Mouse (Mus musculus): ENCODE results near the gene Rasd2. TPM values are rescaled to one million over a fixed set of nuclear protein-coding genes. Genes with fewer than 3 reads are reported as not detected.

Gene Rasd2
- total RNA-seq, 2 experiments from 2014 or later, result 65.6 to 135 TPM

DNA sequence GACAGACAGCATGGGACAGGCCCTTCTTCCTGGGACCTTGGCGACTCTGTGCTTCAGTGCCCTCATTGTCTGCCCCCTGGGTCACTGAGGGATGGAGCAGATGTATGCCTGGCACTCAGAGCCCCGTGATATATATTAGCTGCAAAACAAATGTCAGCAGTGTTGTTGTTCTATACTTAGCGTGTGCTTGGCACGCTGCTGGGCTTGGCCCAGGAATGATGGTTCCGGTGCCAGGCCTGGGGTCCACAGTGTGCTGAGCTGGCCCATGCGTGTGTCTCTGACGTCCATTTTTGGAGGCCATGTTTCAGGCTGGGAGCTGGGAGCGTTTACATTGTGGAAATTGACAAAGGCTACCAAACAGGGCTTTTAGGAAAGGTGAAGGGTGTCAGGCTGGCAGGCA, 3.1 kb downstream of the Rasd2 start:
- no peak for DNase-seq (ENCODE audit: low spot score in 2 of 2)
- intact Hi-C loops (cut with DNase I), result no loop called here

DNA sequence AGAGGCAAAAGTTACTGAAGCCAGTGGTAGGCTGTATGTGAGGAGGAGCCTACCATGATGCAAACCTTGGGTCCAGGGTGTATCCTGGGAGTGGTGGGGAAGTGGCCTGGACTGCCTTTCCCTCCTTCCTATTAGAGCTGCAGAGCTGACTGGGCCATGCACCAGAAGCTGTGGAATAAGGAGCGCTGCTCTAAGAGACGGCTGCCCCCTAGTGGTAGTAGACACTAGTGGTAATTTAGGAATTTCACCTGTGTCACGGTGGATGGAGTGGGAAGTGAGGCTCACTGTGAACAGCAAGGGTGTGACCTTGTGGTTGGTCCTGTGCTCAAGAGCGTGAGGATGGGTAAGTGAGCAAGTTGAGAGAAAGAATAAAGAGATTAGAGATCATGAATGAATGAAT, 4.2 kb downstream of the Rasd2 start:
- peak; percentile 80 to 85 for DNase-seq (ENCODE audit: low spot score in 2 of 2)
- intact Hi-C loops (cut with DNase I), result loop anchor here (1.0 kb wide), 1 partner anchor 85 kb away; no protein-coding TSS in a partner anchor

DNA sequence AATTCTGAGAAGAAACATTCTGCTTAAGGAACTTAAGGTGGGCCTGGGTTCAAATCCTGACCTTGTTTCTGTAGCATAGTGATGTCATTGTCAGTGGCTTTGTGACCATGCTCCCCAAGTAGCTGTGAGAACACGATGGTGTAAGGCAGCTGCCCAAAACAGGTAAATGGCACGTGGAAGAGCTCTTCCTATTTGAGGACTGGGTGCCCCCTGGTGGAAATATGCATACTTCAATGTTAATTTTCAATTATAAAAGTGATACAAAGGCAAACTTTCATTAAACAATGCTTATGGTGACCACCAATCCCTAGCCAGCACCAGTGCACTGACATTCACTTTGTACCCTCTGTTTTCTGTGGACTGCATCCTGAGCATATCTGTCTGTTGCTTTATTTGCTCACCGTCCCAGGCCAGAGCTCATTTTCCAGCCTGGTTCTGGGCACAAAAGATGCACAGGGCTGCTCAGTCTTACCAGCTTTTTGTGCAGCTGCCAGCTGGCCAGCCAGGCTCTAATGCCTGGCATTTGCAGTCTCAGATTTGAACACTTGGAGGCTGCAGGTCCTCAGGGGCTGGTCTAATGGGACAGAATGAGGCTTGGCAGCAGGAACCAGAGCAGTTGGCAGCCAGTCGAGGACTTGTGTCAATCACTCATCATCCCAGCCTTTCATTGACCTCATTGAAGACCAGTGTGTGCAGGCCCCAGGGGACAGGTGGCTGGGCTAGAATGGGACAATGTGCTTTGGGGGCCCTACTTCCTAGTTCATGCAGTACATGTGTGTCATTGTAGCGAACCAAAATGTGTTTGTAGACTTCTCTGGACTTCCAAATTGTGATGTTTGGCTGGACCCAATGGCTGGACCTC, 6.4 kb downstream of the Rasd2 start:
- no peak for DNase-seq (ENCODE audit: low spot score in 2 of 2)
- intact Hi-C loops (cut with DNase I), result no loop called here

DNA sequence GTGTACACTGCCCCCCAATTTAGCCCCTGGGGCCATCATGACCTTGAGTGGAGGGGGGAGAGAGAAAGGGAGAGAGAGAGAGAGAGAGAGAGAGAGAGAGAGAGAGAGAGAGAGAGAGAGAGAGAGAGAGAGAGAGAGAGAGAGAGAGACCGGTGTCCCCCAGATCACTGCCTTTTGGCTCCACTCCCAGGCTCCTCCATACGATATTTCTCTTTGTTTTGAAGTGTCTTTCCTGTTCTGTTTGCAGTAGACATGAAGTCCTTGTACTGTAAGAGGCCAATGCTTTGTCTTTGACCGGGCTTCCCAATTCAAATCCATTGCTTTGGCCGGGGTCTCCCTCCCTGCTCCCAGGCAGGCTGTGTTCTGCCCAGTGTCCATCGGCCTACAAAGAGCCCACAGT, 8.9 kb downstream of the Rasd2 start:
- DNase-seq (ENCODE audit: low spot score in 2 of 2), result no peak
- intact Hi-C loops (cut with DNase I), result no loop called here

DNA sequence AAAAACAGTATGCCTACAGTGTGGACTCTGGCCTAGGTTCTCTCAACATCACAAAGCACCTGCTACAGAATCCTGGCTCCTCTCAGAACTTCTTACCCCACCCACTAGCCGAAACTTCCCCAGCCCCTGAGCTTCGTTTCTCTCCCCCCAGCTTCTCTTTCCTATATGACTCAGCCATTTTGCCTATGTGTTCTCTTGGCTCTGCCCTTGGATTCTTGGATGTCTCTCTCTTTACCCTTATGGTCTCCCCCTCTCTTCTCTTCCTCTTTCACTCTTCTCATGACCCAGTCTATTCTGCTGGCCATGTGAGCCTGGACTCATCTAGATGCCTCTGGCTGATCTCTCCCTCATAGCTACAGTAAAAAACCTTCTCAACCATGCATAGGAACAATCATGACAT, 13.0 kb downstream of the Rasd2 start:
- no peak for DNase-seq (ENCODE audit: low spot score in 2 of 2)
- intact Hi-C loops (cut with DNase I), result no loop called here

DNA sequence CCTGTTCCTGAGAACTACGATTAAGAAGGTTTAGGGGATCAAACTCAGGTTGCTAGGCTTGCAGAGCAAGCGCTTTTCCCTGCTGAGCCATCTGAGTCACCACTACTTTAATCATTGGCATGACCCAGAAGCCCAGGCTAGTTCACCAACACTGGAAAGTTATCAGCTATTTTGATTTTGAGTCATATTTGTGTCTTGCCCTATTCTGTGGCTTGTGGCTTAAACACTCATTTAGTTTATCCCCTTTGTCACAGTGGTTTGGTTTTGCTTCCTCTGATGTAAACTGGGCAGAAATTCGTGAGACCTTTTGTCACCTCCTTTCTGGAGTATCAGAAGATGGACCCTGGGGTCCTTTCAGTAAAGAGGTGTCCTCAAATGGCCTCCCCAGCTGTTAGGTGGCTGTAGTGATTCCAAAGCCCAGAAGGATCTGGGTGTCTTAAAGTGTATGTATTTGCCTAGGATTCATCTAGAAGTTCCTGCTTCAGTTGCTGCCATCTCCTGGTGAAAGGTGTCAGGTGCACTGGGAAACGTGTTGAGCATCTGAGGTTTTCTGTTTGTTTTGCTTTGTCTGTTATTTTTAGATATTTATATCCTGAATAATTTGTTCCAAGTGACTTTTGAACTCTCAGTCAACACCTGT, 20.3 kb downstream of the Rasd2 start:
- DNase-seq (ENCODE audit: low spot score in 2 of 2), result peak; percentile 25 to 70
- intact Hi-C loops (cut with DNase I), result loop anchor here (1.0 kb wide), 2 partner anchors 102 to 163 kb away; no protein-coding TSS in a partner anchor

DNA sequence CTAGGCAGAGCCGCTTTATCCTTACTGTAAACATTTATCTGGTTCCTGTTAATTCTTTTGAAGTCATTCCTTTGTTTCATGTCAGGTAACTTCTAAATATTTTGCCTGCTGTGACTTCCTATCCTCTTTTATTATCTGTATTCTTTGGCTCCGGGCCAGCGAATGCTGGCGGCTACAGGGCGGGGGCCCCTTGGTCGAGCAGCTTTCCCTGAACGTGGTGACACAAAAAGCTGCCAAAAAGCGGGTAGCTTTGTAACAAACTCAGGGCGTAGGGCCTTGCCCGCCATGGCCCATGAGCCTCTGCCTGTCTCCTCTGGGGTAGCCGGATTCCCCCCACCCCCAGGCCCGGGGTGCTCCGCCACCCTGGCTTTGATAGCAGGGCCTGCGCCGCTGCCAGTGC, 33.6 kb downstream of the Rasd2 start:
- no peak for DNase-seq (ENCODE audit: low spot score in 2 of 2)
- intact Hi-C loops (cut with DNase I), result no loop called here

DNA sequence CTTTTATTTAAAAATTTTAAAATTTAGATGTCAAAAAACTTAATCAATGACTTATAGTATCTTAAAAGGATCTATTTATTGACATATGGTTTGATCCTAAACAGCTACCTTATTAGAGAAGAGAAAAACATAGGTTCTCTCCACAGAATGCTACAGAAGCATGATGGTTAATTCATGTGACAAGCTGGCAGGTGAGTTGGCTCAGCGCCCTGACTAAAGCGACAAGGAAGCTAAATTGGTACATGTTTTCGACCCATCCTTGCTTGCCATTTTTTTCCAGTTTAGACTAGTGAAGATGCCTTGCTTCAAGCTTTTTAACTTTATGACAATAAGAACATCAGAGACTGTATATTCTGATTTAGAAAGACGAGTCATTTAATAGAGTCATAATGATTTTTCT, 35.4 kb downstream of the Rasd2 start:
- intact Hi-C loops (cut with DNase I), result no loop called here
- DNase-seq (ENCODE audit: low spot score in 2 of 2), result no peak

DNA sequence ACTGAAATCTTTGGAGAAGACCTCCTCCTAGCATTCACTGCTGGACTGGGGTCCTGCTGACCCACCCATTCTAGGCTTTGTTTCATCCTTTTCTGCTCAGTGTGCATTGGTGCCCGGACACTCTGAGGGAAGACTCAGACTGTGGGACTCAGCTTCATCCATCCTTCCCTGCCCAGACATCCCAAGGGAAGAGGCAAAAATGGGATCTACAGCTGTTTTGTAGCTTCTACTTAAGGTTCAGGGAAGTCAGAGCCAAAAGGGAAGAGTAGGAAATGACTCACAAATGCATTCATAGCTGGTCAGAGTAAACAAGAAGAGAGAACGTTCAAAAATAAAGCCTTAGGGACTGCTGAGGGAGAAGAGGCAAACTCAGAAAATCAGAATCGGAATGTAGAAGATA, 40.3 kb downstream of the Rasd2 start:
- DNase-seq (ENCODE audit: low spot score in 2 of 2), result no peak
- intact Hi-C loops (cut with DNase I), result no loop called here

DNA sequence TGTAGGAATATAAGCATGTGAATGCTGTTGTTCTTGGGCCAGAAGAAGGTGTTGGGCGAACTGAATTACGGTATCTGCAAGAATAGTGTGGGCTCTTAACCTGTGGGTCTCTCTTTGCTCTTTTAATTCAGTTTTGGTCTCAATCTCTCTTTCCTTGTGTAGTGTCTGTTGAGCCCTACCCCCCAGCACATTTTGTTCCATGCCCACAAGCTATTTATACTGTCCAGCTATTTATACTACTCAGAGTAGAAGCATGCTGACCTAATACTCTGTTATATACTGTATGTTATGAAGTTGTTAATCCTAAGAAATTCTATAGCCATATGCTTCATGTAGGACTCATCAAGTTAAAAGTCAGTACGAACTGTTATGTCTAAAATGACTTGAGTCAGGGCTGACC, 41.9 kb downstream of the Rasd2 start:
- intact Hi-C loops (cut with DNase I), result no loop called here
- DNase-seq (ENCODE audit: low spot score in 2 of 2), result no peak

DNA sequence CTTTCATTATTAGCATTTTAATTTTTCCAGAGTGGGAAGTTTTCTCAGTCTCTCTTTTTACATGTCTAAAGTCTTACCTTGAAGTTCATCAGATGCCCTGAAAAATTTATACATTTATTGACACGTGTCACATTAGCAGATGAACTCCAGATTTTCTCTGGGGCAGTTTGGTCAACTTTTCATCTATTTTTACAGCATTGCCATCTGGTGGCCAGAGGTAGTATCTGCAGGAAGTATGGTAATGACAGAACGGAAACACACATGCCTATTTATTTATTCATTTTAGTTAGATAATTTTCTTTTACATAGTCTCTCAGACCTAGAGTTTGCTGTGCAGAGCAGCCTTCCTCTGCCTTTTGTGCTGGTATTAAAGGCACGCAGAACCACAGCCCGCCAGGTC, 58.4 kb downstream of the Rasd2 start:
- intact Hi-C loops (cut with DNase I), result loop anchor here (2.0 to 5.0 kb wide), 2 partner anchors 139 to 200 kb away; no protein-coding TSS in a partner anchor
- DNase-seq (ENCODE audit: low spot score in 2 of 2), result peak; percentile 26 to 27

Other genes with a start within 250 kb of the Rasd2 start
- 10 to 100 TPM; 22.1 to 31.0 TPM for gene Hmgxb4, start 220.6 kb upstream of the Rasd2 start, total RNA-seq (2021)
- 10 to 100 TPM; 37.6 to 38.6 TPM for gene Tom1, start 180.2 kb upstream of the Rasd2 start, total RNA-seq (2021)
- gene Hmox1, start 120.3 kb upstream of the Rasd2 start, total RNA-seq (2021), result 1 to 10 TPM; 4.6 to 5.4 TPM
- 1 to 10 TPM; 7.8 to 9.4 TPM for gene Mcm5, start 104.4 kb upstream of the Rasd2 start, total RNA-seq (2021)
- under 1 TPM in 1 of 2 experiments, not detected in 1; 0.37 TPM for gene Gm10358, start 192.6 kb downstream of the Rasd2 start, total RNA-seq (2021)
- gene Iqcm, start 234.8 kb downstream of the Rasd2 start, total RNA-seq (2021), result under 1 TPM in 1 of 2 experiments, not detected in 1; 0.30 TPM